Mouse (Mus musculus) thymus, postnatal 4 days (tissue): ENCODE measurements around the gene Lars2.
"Not testable (repeated sequence)": the region's sequence is repeated elsewhere in the genome, so short reads cannot be mapped to it uniquely, and the experiment has no call there.

Source experiments
- DNase-seq: peaks from one replicate; pipeline ENCODE4 v3.0.0; 2021

The Lars2 gene

DNA sequence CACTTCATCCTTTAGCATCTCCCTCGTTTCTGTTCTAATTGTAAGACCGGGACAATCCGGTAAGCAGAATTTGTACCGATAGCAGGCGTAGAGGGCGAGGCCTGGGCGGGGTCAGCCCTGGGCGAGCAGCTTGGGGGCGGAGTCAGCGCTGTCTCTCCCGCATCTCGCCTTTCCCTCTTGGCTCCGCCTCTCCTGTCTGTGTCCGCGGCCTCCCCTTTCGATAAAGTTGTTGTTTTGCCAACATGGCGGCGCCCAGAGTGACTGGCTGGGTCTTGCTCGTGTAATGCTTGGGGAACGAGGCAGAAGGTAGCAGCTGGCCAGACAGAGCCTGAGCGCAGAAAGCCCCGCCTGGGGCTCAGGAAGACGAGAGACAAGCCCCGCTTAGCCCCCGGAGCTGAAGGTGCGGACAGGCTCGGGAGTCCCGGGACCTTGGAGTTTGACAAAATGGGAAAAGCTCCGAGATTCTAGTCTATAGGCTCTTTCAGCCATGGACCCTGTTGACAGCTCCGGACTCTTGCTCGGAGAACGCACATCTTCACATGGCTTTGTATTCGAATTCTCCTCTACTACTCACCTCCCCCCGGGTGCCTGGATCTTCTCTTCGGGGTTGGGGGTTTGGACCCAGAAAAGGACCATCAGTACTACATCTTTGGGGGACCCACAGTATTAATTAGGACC, at the start of gene Lars2:
Gene Lars2 (plus strand): TSS at position 220 of the 678 bp plus-strand sequence.
- peak; percentile 96 for DNase-seq

DNA sequence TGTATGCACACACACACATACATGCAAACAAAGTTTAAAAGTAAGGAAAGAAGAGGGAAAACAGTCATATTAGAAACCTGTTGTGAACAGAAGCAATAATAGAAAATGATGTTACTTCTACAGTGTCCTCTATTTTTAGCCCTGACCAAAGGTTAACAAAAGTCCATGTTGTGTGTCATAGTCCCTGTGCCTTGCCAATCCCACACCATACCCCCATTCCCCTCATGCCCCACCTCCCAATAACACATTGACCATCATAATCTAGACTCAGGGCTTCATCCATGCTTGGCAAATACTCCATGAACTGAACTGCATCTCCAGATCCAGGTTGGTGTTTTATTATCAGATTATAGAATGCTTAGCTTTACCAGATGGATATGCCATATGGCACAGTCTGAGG, 40.6 kb upstream of the Lars2 start:
- DNase-seq = no peak

DNA sequence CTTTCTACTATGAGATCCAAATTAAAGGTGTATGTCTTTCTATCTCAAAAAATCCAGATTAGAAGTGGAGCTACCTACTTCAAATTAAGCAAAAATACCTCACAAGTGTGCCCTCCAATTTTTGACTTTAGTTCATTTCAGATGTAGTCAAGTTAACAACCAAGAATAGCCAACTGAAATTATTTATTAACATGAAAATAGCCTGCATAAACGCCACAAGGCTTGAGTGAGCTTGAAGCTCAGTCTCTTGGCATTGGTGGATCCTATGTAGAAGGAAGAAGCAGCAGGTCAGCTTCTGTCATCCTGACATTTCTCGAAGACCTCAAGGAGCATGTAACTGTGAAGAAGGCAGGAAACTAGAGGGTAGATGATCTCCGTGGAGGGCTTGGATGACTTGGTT, 38.4 kb upstream of the Lars2 start:
- DNase-seq = no peak

DNA sequence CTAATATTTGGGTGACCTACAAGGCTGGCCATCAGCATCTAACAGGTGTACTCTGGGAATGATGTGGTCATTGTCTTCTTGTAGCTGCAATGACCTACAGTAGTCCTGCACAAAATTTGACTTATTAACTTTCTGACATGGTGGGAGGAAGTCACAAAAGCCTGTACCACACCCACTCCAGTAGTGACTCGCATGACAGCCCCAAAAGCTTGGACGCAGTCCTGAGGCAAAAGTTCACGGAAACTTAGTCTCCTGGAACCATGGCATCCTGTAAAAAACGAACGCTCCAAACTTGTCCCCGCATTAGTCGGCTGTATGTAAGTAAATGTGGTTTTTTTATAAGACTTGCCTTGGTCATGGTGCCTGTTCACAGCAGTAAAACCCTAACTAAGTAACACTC, 36.9 kb upstream of the Lars2 start:
- DNase-seq = no peak

DNA sequence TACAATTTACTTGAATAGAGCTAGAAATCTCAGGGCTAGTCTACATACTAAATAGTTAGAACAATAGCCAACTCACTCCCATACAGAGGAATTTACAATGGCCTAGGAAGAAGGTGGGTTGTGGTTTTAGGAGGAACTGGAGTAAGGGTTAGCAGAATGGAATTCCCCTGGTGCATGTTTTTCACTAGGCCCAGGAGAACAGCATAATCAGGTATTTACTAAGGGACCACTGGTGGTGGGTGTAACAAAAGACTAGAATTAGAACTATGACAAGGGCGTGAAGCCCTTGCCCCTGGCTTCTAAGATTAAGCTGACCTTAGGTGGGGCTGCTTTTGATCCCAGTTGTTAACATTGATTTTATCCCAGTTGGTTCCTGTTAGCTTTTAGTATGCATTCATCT, 36.5 kb upstream of the Lars2 start:
- DNase-seq = not testable (repeated sequence)

DNA sequence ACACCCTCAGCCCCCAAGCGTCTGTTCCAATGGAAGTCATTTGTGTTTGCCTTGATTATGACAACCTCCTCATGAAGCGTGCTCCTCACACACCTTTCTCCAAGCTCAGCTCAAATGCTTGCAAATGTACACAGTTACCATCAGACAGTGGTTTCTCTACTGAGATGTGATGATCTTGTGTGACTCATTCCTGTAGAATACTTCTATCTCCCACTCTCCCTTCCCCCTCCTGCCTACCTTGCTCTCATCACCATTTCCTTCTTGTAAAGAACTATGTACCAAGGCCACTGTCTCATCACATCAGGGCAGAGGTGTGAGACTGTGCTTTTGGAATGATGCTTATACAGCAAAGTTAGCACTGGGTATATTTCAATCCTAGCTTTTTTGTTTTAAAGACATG, 33.2 kb upstream of the Lars2 start:
- DNase-seq = no peak

DNA sequence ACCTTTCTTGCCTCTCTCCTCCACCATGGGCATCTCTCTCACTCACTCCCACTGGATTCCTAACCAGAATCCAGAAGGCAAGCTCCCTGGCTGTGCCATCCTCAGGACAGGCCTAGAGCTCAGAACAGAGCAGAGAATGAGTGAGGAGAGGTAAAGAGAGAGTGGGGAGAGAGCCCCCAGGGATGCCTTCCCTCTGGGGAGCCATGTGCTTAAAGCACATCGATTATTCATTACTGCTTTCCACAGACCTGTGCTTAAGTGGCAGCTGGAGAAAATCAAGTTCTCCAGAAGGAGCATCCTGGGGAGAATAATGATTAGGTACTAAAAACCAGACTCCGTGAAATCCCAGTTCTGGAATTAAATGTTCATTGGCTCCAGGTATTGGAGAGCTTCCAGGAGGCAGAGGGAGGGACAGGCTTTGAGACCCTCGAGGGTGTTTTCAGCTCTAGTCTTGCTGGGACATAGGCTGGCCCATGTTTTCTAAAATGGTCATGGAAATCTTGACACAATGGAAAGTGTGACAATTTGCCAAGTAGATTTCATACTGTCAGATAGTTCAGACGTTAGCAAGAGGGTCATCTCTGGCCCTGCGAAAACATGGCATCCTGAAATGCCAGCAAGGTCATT, 31.6 kb upstream of the Lars2 start:
- no peak for DNase-seq

DNA sequence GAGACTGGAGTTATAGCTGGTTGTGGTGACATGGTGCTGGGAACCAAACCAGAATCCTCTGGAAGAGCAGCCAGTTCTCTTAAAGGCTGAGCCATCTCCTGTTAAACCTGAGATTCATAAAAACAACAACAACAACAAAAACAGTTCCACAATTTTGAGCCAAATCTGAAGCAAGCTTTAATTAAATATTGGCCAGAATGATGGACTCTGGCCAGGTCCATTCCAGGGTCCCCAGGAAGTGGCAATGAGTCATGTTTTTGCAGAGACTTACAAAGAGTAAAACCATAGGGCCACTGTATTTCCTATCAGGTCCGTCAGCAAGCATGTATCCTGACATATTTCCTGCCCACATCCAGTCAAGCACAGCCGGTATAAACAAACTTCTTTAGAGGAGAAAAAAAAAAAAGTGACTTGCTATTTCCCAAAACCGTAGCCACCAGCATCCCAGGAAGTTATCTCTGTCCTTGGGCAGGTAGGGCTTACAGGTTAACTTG, 27.0 kb upstream of the Lars2 start:
- DNase-seq = no peak

DNA sequence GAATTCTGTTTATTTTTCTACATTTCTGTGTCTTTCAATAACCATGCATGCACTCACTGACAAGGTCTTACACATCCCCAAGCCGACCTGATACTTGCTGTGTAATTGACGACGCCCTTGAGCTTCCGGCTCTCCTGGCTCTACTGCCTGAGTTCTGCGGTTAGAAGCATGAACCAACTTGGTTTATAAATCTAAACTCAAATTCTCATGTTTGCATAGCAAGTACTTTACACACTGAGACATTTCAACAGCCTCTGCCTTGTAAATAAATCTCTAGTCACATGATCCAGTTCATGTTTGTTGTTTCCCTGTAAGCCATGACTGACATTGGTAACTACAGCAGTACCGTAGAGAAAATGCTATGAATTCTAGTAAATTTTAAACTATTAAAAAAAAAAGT, 25.5 kb upstream of the Lars2 start:
- DNase-seq = no peak

DNA sequence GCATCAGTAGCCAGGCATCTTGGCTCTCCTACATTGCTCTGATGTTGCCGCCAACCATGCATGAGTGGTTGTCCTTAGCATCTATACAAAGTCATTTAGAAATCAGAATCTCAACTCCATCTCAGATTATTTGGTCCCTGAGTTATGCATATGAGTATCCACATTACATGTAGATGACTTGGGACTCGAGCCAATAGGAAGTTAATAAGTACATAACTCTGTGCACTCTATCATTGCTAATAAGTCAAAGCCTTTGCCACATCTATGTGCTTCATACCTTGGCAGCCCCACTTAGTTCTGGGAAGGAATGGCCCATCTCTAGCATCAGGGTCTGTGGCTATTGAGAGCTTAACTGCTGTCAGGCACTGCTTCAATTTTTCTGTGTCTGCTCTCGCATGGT, 23.7 kb upstream of the Lars2 start:
- DNase-seq = no peak

DNA sequence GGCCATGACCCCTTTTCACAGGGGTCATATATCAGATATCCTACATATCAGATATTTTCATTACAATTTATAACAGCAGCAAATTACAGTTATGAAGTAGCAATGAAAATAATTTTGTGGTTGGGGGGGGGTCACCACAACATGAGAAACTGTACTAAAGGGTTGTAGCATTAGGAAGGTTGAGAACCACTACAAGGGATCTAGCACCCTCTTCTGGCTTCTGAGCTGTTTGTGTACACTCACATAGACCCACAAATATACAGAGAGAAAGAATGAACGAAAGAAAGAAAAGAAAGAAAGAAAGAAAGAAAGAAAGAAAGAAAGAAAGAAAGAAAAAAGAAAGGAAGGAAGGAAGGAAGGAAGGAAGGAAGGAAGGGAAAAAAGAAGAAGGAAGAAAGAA, 17.4 kb upstream of the Lars2 start:
- not testable (repeated sequence) for DNase-seq

DNA sequence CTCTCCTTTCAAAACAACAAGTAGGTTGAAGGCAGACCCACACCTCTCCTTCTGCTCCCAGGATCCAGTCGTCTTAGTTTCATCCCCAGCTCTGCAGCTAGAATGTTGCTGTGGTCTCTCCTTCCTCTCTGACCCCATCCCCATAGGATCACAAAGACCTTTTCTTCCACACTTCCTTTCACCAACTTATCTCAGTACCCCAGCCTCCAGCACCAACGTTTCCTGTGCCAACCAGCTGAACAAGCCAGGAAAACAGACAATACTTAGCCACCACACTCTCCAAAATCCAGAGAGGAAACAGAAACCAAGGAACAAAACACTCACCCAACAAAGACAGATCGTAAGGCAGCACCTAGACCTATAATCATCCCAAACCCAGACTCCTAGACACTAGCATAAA, 6.7 kb upstream of the Lars2 start:
- DNase-seq = no peak

DNA sequence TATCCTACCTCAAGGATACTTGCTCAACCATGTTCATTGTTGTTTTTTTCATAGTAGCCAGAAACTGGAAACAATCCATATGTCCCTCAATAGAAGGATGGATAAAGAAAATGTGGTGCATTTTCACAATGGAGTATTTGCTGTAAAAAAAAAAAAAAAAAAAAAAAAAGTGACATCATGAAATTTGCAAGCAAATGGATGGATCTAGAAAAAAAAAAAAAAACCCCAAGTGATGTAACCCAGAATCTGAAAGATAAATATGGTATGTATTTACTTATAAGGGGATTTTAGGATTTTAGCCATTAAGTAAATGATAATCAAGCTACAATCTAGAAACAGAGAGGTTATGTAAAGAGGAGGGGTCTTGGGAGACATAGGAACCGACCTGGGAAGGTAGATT, 1.4 kb upstream of the Lars2 start:
- no peak for DNase-seq

DNA sequence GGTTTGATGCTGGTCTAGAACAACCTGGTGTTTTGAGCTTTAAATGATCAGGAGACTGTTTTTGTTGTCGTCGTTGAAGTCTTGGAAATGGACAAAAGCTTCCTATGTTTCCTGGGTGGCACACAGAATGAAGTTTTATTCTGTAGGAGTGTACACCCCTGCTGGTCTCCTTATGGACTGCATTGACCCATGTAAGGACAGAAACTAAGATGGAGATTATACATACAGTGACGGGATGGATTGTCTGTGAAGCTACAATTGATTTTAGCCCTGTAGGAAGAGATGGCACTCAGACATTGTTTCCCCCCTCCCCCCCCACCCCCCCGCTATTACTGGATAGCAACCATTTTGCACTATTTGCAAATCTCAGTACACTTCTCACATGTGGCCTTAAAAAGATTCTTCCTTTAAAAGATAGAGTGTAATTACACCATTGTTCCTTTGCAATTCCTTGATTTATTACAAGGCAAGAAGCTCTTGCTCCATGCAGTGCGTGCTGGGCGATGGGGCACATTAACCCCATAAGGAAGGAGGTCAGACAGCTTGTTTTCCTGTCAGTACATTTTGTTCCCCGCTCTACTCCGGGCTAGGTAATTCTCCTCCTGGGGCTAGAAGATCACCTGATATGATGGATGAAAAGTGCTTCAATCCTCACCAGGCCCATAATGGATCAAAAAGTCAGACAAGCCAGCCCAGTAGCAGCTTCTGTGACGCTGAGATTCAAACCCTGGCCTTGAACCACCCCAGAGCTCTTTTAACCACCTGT, 602 bp upstream of the Lars2 start:
- DNase-seq = peak; percentile 15

DNA sequence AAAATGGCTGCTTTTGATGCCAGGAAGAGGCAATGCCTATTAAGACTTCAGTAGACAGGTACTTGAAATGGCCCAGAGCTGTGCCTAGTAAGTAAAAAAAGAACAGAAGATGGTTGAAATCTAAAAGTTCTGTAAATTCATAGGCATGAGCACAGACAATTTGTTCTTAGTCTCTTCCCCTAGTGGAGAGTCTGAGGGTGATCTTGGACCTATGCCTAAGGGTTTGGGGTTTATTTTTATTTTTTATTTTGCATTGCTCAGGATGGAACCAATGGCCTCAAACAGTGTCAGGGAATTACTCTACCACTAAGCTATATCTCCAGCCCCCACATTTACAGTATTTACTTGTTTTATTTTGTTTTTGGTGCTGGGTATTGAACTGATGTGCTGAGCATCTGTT, 909 bp downstream of the Lars2 start:
- no peak for DNase-seq

DNA sequence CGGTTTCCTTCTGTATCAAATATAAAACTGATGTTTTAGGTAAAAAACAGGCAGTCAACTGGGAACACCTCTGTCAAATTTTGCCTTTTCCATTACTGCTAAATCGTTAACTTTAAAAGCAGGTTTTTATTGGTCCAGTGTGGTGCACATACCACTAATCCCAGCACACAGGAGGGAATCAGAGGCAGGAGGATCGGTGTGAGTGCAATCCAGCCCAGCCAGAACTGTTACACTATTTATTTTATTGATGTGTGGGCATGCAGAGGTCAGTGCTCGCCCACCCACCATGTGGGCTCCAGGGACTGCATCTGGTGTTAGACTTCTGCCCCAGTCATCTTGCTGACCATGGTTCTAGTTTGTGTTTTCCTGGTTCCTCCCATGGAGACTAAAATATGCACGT, 15.7 kb downstream of the Lars2 start:
- no peak for DNase-seq

DNA sequence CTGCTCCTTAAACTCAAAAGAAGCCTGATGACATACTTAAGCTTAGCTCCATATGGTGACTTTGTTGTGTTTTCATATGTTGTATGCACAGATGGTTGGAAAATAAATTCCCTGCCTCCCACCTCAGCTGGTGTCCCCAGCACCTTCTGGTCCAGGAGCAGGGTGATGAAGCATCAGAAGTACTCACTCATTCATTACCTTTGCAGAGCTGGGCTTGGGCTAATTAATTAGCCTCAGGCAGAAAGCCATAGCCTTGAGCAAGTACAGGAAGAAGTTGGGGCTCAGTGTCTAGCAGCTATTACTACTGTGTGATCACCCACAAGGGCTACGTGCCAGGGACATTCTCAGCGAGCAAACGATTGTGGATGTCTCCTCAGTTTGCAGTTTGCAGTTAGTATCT, 18.0 kb downstream of the Lars2 start:
- no peak for DNase-seq

DNA sequence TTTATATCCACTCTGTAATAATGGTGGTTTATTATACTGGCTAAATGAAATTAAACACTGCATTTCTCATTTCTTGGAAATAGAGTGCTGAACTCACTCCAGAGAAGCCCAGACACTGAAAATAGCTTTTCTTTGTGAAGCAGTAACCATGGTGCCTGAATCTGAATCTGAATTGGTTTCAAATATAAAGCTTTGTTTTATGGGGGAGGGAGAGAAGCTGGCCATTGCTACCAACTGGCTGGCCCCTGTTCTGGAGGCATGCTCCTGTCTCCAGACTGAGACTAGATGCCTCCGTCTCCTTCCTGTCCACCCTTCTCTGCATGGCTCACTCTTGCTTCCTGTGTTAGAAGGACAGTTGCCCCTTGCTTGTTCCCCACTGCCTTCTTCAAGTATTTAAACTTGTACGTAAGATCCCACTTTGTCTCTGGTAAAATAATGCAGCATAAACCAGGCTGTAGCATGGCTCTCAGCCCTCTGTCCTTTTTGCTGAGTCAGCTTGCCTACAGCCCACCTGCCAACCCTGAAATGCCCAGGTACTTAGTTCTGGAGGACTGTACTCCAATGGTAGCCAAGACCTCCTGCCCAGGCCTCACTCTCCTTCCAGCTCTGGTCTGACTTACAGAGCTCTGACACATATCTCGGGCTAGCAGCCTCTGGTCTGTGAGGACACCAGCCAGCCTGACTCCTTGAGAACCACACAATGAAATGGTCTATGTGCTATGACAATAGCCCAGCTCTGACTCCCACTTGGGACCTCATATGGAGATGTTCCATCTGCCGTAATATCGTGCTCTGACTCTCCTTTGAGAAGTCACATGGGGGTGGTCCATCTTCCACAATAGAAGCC, 18.8 kb downstream of the Lars2 start:
- DNase-seq = no peak

DNA sequence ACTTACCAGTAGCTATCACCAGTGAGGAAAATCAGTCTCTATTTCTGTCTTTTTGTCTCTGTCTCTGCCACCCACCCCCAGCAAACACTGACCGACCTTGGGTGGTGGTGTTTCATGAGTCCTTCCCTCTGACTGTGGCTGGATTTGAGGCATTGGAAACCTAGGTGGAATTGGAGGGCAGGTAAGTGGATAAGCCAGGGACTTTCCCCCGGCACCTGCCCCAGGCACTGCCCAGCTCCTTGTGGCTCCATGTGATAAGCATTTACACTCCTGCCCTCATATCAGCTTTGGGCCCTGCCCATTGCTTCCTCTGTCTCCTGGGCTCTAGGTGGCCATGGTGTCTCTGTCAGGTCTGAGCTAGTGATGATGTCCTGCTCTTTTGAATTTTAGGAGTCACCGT, 19.6 kb downstream of the Lars2 start:
- no peak for DNase-seq

DNA sequence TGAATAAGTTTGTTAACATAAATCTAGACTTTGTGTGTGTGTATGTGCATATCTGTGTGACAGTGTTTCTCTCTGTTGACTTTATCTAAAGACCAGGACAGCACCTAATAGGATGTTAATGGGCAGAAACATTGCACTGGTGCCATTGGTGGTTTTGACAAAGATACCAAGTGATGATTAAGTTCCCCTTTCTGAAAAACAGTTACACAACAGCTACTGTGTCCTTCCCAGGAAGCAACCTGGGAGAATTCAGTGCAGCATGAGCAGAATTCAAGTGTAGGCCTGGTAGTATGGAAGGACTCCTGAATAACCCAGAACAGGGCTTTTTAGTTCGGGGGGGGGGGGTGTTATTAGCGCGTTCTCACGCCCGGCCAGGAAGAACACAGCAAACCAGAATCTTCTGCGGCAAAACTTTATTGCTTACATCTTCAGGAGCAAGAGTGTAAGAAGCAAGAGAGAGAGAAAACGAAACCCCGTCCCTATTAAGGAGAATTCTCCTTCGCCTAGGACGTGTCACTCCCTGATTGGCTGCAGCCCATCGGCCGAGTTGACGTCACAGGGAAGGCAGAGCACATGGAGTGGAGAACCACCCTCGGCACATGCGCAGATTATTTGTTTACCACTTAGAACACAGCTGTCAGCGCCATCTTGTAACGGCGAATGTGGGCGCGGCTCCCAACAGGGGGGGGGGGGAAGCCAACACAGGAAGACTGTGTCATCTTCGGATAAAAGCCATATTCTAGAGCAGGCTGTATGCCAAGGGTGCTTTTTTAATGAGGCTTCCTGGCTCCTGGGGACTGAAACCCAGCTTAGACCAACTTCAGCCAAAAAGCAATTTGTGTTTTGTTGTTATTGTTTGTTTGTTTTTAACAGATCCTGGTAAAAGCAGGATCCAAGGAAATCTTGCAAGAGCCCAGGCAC, 21.6 kb downstream of the Lars2 start:
- DNase-seq = not testable (repeated sequence)

DNA sequence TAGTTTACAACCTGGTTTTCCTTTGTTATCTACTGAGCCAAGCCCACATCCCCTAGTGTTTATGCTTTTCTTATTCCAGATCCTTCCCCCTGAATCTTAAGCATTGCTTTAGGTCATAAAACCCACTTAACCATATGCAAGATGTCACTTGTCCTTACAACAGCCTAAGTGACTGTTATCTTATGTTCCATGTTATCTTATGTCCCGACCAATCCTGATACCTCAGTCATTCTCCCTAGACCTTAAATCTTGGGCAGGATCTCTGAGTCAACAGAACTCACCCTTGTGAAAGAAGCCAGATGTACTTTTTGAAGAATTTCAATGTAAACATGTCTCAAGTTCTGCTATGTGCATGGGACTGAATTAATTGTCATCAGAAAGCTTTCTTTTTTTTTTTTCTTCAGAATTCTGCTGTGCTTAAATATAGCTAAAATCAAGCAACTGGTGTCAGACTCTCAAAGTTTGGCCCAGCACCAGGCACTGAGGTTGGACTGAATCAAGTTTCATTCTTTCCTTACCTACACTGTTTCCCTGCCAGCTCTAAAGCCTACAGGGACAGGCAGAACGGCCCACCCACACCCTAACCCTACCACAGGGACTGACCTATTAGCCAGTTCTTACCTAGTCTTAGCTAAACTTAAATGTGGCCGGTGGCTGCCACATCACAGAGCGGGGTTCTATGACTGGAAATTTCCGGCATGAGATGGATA, 24.6 kb downstream of the Lars2 start:
- no peak for DNase-seq
